Mouse (Mus musculus): ENCODE measurements around the gene Oscar. TPM values are rescaled to one million over a fixed set of nuclear protein-coding genes. Genes with fewer than 3 reads are reported as not detected.
A peak's percentile ranks its signal among the peaks of the same experiment; 100 is the strongest.

Oscar gene
- polyA plus RNA-seq (2016; fragmentation: Nextera tagmentation; extraction: Ambion mirVana), result 0.13 TPM in 1 of 2 replicates, not detected in the other

GRCm38 (mm10) chr7:3616057-3616388, at the start of gene Oscar:
Gene Oscar (minus strand): TSS chr7:3616157.
- Histone ChIP-seq H3K4me3 (peak within 1 kb of the TSS; percentile 86), H3K27ac (replicated peaks) (no peak within 1 kb of the TSS), H3K4me1 (peaks cover 6% of the 10 kb centered on the region), H3K9me3 (no peaks in the 10 kb centered on the region), H3K36me3 (replicated peaks) (peaks cover 25% of the 10 kb centered on the region), H3K27me3 (replicated peaks; ENCODE audit: low read depth, poor library complexity, severe bottlenecking) (no peaks in the 10 kb centered on the region)
- 82% methylated on average over 4 of the region's 4 CpGs for WGBS
- no peak for DNase-seq (ENCODE audit: low spot score)

DNA sequence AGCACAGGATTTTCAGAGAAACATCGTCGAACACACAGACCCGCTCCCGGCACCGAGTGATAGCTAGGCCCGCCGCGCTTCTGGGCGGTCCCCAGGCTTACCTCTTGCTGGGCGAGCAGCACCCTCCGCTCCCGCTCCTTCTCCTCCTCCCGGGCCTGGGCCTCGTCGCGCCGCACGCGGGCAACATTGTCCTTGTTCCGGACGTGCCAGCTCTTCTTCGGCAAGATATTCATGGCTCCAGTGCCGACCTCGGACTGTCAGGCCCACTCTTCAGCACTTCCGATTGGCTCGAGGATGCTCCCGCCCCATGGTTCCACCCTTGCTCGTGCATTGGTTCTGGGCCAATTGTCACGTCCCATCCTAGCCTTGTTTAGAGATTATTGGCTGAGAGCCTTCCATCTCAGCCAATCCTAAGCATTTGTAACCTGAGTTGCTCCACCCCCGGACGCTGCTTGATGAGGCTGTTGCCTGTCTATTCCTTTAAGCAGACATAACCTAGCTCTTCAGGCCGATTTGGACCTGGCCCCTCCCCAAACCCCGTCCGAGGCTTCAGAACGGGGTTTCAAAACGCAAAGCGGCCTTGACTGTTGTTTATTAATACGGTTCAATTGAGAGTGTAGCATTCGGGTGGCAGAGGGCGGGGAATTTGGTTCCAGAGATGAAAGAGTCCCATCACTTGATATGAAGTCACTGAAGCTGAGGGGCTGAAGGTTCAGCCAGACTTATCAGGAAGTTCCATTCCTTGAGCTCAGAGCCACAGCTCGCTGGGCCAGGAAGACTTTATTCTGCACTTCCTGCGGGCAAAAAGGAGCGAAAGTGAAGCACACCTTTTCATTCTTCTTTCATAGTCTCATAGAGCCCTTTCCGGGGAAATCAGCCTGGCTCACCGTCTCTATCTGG, 49.5 kb upstream of the Oscar start, which contains the start of gene Leng1:
TSS of gene Leng1 (minus strand) at position 626 of the 900 bp plus-strand sequence.
- no peaks in the 10 kb centered on the region for H3K27me3 ChIP-seq (replicated peaks; ENCODE audit: low read depth, poor library complexity, severe bottlenecking)
- H3K27ac ChIP-seq (replicated peaks), result peak within 1 kb of the TSS; percentile 88
- peaks cover 36% of the 10 kb centered on the region for H3K4me1 ChIP-seq
- peaks cover 33% of the 10 kb centered on the region for H3K36me3 ChIP-seq (replicated peaks)
- H3K4me3 ChIP-seq, result peak within 1 kb of the TSS; percentile 83
- DNase-seq (ENCODE audit: low spot score), result peak; percentile 93
- WGBS, result 5% methylated on average over 45 of the region's 45 CpGs
- H3K9me3 ChIP-seq, result no peaks in the 10 kb centered on the region

- DNase-seq (ENCODE audit: low spot score), result peak; percentile 44
- H3K36me3 ChIP-seq (replicated peaks), result peaks cover 41% of the 10 kb centered on the region
- 38% methylated on average over 15 of the region's 15 CpGs for WGBS
- peak overlapping the region; percentile 83 for H3K4me3 ChIP-seq
- H3K4me1 ChIP-seq, result peaks cover 36% of the 10 kb centered on the region
- H3K9me3 ChIP-seq, result no peaks in the 10 kb centered on the region
- no peaks in the 10 kb centered on the region for H3K27me3 ChIP-seq (replicated peaks; ENCODE audit: low read depth, poor library complexity, severe bottlenecking)
- H3K27ac ChIP-seq (replicated peaks), result peak overlapping the region; percentile 88
Measured at GRCm38 (mm10) chr7:3664524-3665214, 48.7 kb upstream of the Oscar start.

DNA sequence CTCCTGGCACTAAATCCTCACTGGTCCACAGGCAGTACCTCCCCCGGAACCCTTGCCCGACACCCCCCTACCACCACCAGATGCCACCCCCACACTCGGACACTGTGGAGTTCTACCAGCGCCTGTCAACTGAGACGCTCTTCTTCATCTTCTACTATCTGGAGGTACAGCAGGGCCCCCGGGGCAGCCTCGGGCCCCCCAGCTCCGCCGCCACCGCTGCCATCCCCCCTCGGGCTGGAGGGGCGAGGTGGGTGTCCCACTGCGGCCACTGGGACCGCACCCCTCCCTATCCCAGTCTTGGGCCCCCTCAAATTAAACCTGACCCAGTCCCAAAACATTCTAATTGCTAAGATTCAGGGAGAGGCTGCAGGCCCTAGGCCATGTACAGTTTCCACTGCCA, 42.6 kb upstream of the Oscar start:
- Histone ChIP-seq H3K27me3 (replicated peaks; ENCODE audit: low read depth, poor library complexity, severe bottlenecking) (no peaks in the 10 kb centered on the region), H3K4me3 (no peak overlapping the region), H3K36me3 (replicated peaks) (peaks cover 100% of the 10 kb centered on the region), H3K27ac (replicated peaks) (no peak overlapping the region), H3K9me3 (no peaks in the 10 kb centered on the region), H3K4me1 (peaks cover 9% of the 10 kb centered on the region; the same call in 1 of the 2 replicates)
- WGBS, result 94% methylated on average over 14 of the region's 14 CpGs
- no peak for DNase-seq (ENCODE audit: low spot score)

DNA sequence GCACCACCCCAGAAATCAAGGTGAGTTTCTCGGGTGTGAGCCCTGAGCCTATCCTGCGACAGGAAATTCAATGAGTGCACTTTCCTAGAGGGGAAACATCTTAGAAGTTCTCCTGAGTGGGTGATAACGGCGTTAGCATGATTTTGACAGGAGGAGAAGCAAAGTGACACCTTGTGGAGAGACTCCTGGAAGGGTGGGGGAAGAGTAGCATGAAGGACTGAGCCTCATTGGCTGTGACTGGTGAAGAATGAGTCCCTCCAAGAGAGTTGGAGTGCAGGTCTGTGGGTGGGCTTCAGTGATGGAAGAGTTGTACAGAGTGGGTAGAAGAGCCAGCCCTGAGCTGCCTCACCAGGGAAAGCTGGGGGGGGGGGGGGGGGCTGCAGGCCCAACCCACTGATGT, 41.0 kb upstream of the Oscar start:
- H3K27me3 ChIP-seq (replicated peaks; ENCODE audit: low read depth, poor library complexity, severe bottlenecking), result no peaks in the 10 kb centered on the region
- H3K4me1 ChIP-seq, result no peaks in the 10 kb centered on the region
- no peak overlapping the region for H3K4me3 ChIP-seq
- no peak overlapping the region for H3K27ac ChIP-seq (replicated peaks)
- peaks cover 100% of the 10 kb centered on the region for H3K36me3 ChIP-seq (replicated peaks)
- H3K9me3 ChIP-seq, result no peaks in the 10 kb centered on the region
- 88% methylated on average over 4 of the region's 4 CpGs for WGBS
- no peak for DNase-seq (ENCODE audit: low spot score)

- Histone ChIP-seq H3K9me3 (no peaks in the 10 kb centered on the region), H3K36me3 (replicated peaks) (peaks cover 61% of the 10 kb centered on the region)
- WGBS, result 71% methylated on average over 4 of the region's 4 CpGs
Measured at GRCm38 (mm10) chr7:3646641-3647040, 30.7 kb upstream of the Oscar start.

DNA sequence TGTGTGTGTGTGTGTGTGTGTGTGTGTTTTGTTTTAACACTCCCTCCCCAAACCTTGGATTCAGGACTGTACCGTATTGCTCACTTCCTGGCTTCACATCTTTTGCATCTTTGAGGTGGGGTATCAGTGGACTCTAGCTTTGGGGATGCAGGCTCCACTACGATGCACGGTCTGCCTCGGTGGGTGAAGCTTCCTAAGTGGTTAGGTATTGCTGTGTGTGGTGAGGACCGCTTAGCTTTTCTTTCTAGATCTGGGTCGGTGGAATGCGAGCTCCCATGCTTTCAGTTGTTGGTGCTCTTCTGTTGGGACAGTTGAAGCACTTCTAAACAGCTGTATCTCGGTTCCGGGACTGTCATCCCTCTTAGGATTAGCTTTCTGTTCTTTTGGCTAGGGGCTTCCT, 30.2 kb upstream of the Oscar start:
- peaks cover 38% of the 10 kb centered on the region for H3K4me1 ChIP-seq
- no peaks in the 10 kb centered on the region for H3K27me3 ChIP-seq (replicated peaks; ENCODE audit: low read depth, poor library complexity, severe bottlenecking)
- no peak for DNase-seq (ENCODE audit: low spot score)
- H3K36me3 ChIP-seq (replicated peaks), result peaks cover 61% of the 10 kb centered on the region
- peak overlapping the region; percentile 98 for H3K4me3 ChIP-seq
- peak overlapping the region; percentile 97 for H3K27ac ChIP-seq (replicated peaks)
- no peaks in the 10 kb centered on the region for H3K9me3 ChIP-seq
- WGBS, result 28% methylated on average over 9 of the region's 9 CpGs

More at GRCm38 (mm10) chr7:3646641-3647040, 30.7 kb upstream of the Oscar start:
- H3K4me3 ChIP-seq, result peak overlapping the region; percentile 98
- H3K27me3 ChIP-seq (replicated peaks; ENCODE audit: low read depth, poor library complexity, severe bottlenecking), result no peaks in the 10 kb centered on the region
- peaks cover 38% of the 10 kb centered on the region for H3K4me1 ChIP-seq
- peak overlapping the region; percentile 97; the same call in 1 of the 2 replicates for H3K27ac ChIP-seq (replicated peaks)
- no peak for DNase-seq (ENCODE audit: low spot score)

DNA sequence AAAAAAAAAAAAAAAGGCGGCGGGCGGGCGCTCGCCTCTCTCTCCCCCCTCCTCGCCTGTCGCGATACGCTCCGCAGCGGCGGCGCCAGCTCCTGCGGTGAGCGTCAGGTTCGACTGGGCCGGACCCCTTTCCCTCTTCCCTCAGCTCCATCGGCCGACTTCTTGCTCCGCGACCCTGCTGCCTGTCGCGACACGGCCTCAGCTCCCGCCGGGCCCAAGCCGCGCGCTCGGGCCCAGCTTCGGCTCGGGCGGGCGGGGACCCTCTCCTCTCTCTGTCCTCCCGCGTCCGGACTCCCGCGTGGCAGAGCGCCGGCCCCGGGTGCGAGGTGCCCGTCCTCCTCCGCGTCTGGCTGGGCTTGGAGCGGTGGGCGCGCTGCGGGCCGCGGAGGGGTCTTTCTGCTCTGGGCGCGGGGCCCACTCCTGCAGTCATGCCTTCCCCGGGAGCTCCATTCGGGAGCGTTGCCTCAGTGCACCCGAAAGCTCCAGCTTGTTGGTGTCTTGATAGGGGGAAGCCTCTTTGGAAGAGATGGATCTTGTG, 29.6 kb upstream of the Oscar start:
- under 1% methylated on average over 56 of the region's 58 CpGs for WGBS
- peaks cover 61% of the 10 kb centered on the region for H3K36me3 ChIP-seq (replicated peaks)

GRCm38 (mm10) chr7:3644672-3645487, 28.9 kb upstream of the Oscar start, which contains the start of gene Cnot3:
Gene Cnot3 (plus strand): TSS chr7:3645268.
- WGBS, result under 1% methylated on average over 58 of the region's 58 CpGs
- H3K27ac ChIP-seq (replicated peaks), result peak within 1 kb of the TSS; percentile 97
- peaks cover 38% of the 10 kb centered on the region for H3K4me1 ChIP-seq
- no peaks in the 10 kb centered on the region for H3K27me3 ChIP-seq (replicated peaks; ENCODE audit: low read depth, poor library complexity, severe bottlenecking)
- peak within 1 kb of the TSS; percentile 98 for H3K4me3 ChIP-seq
- peak; percentile 98 for DNase-seq (ENCODE audit: low spot score)
- no peaks in the 10 kb centered on the region for H3K9me3 ChIP-seq
- H3K36me3 ChIP-seq (replicated peaks), result peaks cover 61% of the 10 kb centered on the region

More for the DNA sequence above, 29.6 kb upstream of the Oscar start:
- H3K4me3 ChIP-seq, result peak overlapping the region; percentile 98
- no peak for DNase-seq (ENCODE audit: low spot score)
- no peaks in the 10 kb centered on the region for H3K9me3 ChIP-seq
- H3K27me3 ChIP-seq (replicated peaks; ENCODE audit: low read depth, poor library complexity, severe bottlenecking), result no peaks in the 10 kb centered on the region
- H3K4me1 ChIP-seq, result peaks cover 38% of the 10 kb centered on the region
- peak overlapping the region; percentile 97 for H3K27ac ChIP-seq (replicated peaks)

DNA sequence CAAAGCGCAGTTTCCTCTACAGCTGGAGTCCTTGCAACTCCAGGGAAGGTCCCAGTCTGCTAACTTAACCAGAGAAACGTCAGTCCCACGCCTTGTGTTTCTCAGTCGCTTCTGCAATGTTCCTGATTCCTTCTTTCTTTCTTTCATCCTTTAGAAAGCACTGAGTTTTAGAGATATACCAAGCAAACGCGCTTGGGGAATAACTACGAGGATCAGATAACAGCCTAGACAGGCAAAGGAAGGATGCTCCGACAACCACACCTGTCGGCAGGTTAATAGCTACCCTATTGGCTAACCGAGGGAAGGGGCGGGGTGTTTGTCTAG, 28.4 kb upstream of the Oscar start:
- Histone ChIP-seq H3K4me3 (peak overlapping the region; percentile 98), H3K27ac (replicated peaks) (peak overlapping the region; percentile 26; the same call in 1 of the 2 replicates), H3K4me1 (peaks cover 38% of the 10 kb centered on the region), H3K27me3 (replicated peaks; ENCODE audit: low read depth, poor library complexity, severe bottlenecking) (no peaks in the 10 kb centered on the region), H3K36me3 (replicated peaks) (peaks cover 61% of the 10 kb centered on the region), H3K9me3 (no peaks in the 10 kb centered on the region)
- 1% methylated on average over 11 of the region's 11 CpGs for WGBS
- no peak for DNase-seq (ENCODE audit: low spot score)

- 24% methylated on average over 9 of the region's 9 CpGs for WGBS
Measured at GRCm38 (mm10) chr7:3643843-3644242, 27.9 kb upstream of the Oscar start.

GRCm38 (mm10) chr7:3643412-3643811, 27.5 kb upstream of the Oscar start:
- peak overlapping the region; percentile 98; the same call in 1 of the 2 replicates for H3K4me3 ChIP-seq
- no peak for DNase-seq (ENCODE audit: low spot score)
- peaks cover 61% of the 10 kb centered on the region for H3K36me3 ChIP-seq (replicated peaks)
- H3K9me3 ChIP-seq, result no peaks in the 10 kb centered on the region
- WGBS, result 75% methylated on average over 5 of the region's 5 CpGs
- H3K27ac ChIP-seq (replicated peaks), result no peak overlapping the region
- no peaks in the 10 kb centered on the region for H3K27me3 ChIP-seq (replicated peaks; ENCODE audit: low read depth, poor library complexity, severe bottlenecking)
- H3K4me1 ChIP-seq, result peaks cover 32% of the 10 kb centered on the region

More at GRCm38 (mm10) chr7:3643843-3644242, 27.9 kb upstream of the Oscar start:
- DNase-seq (ENCODE audit: low spot score), result no peak
- Histone ChIP-seq H3K4me3 (peak overlapping the region; percentile 98), H3K36me3 (replicated peaks) (peaks cover 61% of the 10 kb centered on the region), H3K27me3 (replicated peaks; ENCODE audit: low read depth, poor library complexity, severe bottlenecking) (no peaks in the 10 kb centered on the region), H3K4me1 (peaks cover 37% of the 10 kb centered on the region), H3K27ac (replicated peaks) (0 out of 2 replicates have a peak overlapping the region, but pooled peaks have one; percentile 26), H3K9me3 (no peaks in the 10 kb centered on the region)
